Mouse (Mus musculus): ENCODE results near the gene Lss. TPM values are rescaled to one million over a fixed set of nuclear protein-coding genes. Genes with fewer than 3 reads are reported as not detected.

Lss gene
- total RNA-seq, 4 experiments from 2014 or later: 4.4 to 8.1 (median 7.2) TPM

- no peak for DNase-seq (ENCODE audit: low spot score in 2 of 2)
Measured at GRCm38 (mm10) chr10:76561972-76562371, 30.6 kb downstream of the Lss start, which contains the start of gene Spatc1l. TSS of gene Spatc1l (plus strand) at chr10:76562272.

- DNase-seq (ENCODE audit: low spot score in 2 of 2): no peak
Measured at GRCm38 (mm10) chr10:76569996-76570685, 38.8 kb downstream of the Lss start.

GRCm38 (mm10) chr10:76571070-76571469 lies 39.7 kb downstream of the Lss start:
- DNase-seq (ENCODE audit: low spot score in 2 of 2): no peak

GRCm38 (mm10) chr10:76572151-76572550 lies 40.8 kb downstream of the Lss start:
- DNase-seq (ENCODE audit: low spot score in 2 of 2): no peak

GRCm38 (mm10) chr10:76575374-76575773 lies 44.0 kb downstream of the Lss start, which contains the start of gene Ftcd:
TSS of gene Ftcd (plus strand) at chr10:76575648.
- no peak for DNase-seq (ENCODE audit: low spot score in 2 of 2)

GRCm38 (mm10) chr10:76576920-76577319 lies 45.5 kb downstream of the Lss start:
- no peak for DNase-seq (ENCODE audit: low spot score in 2 of 2)

- DNase-seq (ENCODE audit: low spot score in 2 of 2): no peak
Measured at GRCm38 (mm10) chr10:76584138-76584537, 52.8 kb downstream of the Lss start.

- no peak for DNase-seq (ENCODE audit: low spot score in 2 of 2)
Measured at GRCm38 (mm10) chr10:76586190-76586589, 54.8 kb downstream of the Lss start.

- DNase-seq (ENCODE audit: low spot score in 2 of 2): no peak
Measured at GRCm38 (mm10) chr10:76590197-76590596, 58.8 kb downstream of the Lss start.

- no peak for DNase-seq (ENCODE audit: low spot score in 2 of 2)
Measured at GRCm38 (mm10) chr10:76596338-76596737, 65.0 kb downstream of the Lss start.

- no peak for DNase-seq (ENCODE audit: low spot score in 2 of 2)
Measured at GRCm38 (mm10) chr10:76602690-76603089, 71.3 kb downstream of the Lss start.

Other genes with a start within 250 kb of the Lss start
- gene Dip2a, start 186.3 kb upstream of the Lss start, total RNA-seq (2022): 1 to 10 TPM; 2.6 to 4.3 (median 2.8) TPM
- gene AC141477.1, start 91.1 kb upstream of the Lss start, total RNA-seq (2022): not detected
- 10 to 100 TPM; 53.2 to 69.0 (median 59.0) TPM for gene Pcnt, start 88.8 kb upstream of the Lss start, total RNA-seq (2022)
- gene 2610028H24Rik, start 82.5 kb upstream of the Lss start, total RNA-seq (2022): not detected
- 10 to 100 TPM; 15.6 to 19.9 (median 17.2) TPM for gene Mcm3ap, start 62.7 kb upstream of the Lss start, total RNA-seq (2022)
- gene Ybey, start 62.5 kb upstream of the Lss start, total RNA-seq (2022): 1 to 10 TPM; 3.7 to 4.4 (median 4.2) TPM
- gene Spatc1l, start 30.7 kb downstream of the Lss start, total RNA-seq (2022): not detected
- gene Ftcd, start 44.1 kb downstream of the Lss start, total RNA-seq (2022): under 1 TPM in 1 of 4 experiments, not detected in 3; 0.27 TPM
- 10 to 100 TPM; 15.1 to 28.1 (median 17.1) TPM for gene Col6a2, start 92.0 kb downstream of the Lss start, total RNA-seq (2022)
- gene Col6a1, start 194.6 kb downstream of the Lss start, total RNA-seq (2022): 10 to 100 TPM; 11.6 to 27.0 (median 15.2) TPM

Data from gastrocnemius, adult 8-10 months (tissue).